Mouse (Mus musculus) embryonic facial prominence, embryonic 15.5 days (tissue): ENCODE measurements around the gene Slc25a16. TPM values are rescaled to one million over a fixed set of nuclear protein-coding genes. Genes with fewer than 3 reads are reported as not detected.

ENCODE experiments used
- ATAC-seq: fragments of 200-750 bp; cut with Nextera tagmentation; 2 replicates; pipeline ENCODE4 v1.8.0; 2017; ENCODE audit warnings: low read depth, moderate TSS enrichment; ENCODE audit not compliant: insufficient number of reproducible peaks, low FRiP score, low TSS enrichment
- H3K27ac ChIP-seq: fragments of 300-500 bp; sonication (generic); replicated peaks from 2 replicates; pipeline ENCODE4 v1.5.1; 2015; ENCODE audit warnings: mild to moderate bottlenecking, inconsistent platforms
- H3K27me3 ChIP-seq: fragments of 300-500 bp; sonication (generic); 2 replicates; pipeline ENCODE4 v1.6.1; 2015; ENCODE audit warnings: inconsistent platforms
- H3K36me3 ChIP-seq: fragments of 300-500 bp; sonication (generic); 2 replicates; pipeline ENCODE4 v1.6.1; 2015; ENCODE audit warnings: mild to moderate bottlenecking, inconsistent platforms
- H3K4me1 ChIP-seq: fragments of 300-500 bp; sonication (generic); 2 replicates; pipeline ENCODE4 v1.6.1; 2015; ENCODE audit warnings: inconsistent platforms
- H3K4me2 ChIP-seq: fragments of 300-500 bp; sonication (generic); replicated peaks from 2 replicates; pipeline ENCODE4 v1.6.1; 2015; ENCODE audit warnings: mild to moderate bottlenecking, inconsistent platforms
- H3K4me3 ChIP-seq: fragments of 300-500 bp; sonication (generic); replicated peaks from 2 replicates; pipeline ENCODE4 v1.5.1; 2015; ENCODE audit warnings: mild to moderate bottlenecking, inconsistent platforms
- H3K9ac ChIP-seq: fragments of 300-500 bp; sonication (generic); 2 replicates; pipeline ENCODE4 v1.6.1; 2015; ENCODE audit warnings: inconsistent platforms
- H3K9me3 ChIP-seq: fragments of 300-500 bp; sonication (generic); replicated peaks from 2 replicates; pipeline ENCODE4 v1.6.1; 2016; ENCODE audit warnings: inconsistent platforms
- whole genome bisulfite sequencing: fragments of 180-500 bp; shearing (Covaris S2); methylation state at CpG from one replicate; pipeline ENCODE4 v1.1.7; 2015; 5-methylcytosine and 5-hydroxymethylcytosine counted together
- polyA plus RNA-seq: library from polyadenylated mRNA; unstranded; fragments of >200 nt; fragmentation: Nextera tagmentation; extraction: Ambion mirVana; gene quantifications from 2 replicates; pipeline ENCODE4 v1.2.1, GENCODE M21; 2015

The Slc25a16 gene
- polyA plus RNA-seq, 1 experiment from 2014 or later, result 14.4 TPM

DNA sequence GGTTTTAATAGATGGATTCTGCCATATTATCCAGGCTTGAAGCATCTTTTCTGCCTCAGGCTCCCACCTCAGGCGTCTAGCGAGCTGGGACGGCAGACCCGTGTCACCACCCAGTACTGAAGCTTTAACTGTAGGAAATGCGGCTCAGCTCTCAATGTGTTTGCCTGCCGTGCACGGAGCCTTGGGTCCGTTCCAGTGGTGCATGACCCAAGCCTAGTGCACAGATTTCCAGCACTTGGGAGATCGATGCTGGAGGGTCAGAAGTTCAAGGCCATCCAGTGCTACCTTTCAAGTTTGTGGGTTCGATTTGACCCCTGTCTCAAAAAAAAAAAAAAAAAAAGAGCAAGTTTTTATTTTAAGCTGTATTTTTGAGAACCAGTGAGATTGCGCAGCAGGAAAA lies 45.4 kb downstream of the Slc25a16 start:
- WGBS, result 92% methylated on average over 11 of the region's 11 CpGs
- no peak for ATAC-seq
- Histone ChIP-seq H3K4me3 (no peak overlapping the region), H3K27ac (no peak overlapping the region), H3K9ac (no peak overlapping the region), H3K27me3 (no peaks in the 10 kb centered on the region), H3K9me3 (no peaks in the 10 kb centered on the region), H3K36me3 (peaks cover 66% of the 10 kb centered on the region), H3K4me2 (no peak overlapping the region), H3K4me1 (no peaks in the 10 kb centered on the region)

DNA sequence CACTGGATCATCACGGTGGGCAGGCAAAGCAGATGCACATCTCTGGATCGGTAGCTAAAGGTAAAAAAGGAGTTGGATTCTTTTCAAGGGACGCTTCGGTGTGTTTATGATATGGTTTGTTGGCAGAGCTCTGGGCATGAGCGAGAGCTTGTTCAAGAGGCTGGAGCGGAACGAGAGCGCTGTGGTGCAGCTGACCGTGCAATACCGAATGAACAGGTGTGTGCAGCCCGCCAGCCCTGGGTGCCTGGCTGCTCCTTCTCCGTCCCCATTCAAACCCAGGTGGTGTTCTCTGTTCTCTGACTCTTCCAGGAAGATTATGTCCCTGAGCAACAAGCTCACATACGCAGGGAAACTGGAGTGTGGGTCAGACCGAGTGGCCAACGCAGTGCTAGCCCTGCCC lies 45.9 kb downstream of the Slc25a16 start:
- ATAC-seq, result no peak
- no peaks in the 10 kb centered on the region for H3K9me3 ChIP-seq
- 90% methylated on average over 15 of the region's 15 CpGs for WGBS
- H3K9ac ChIP-seq, result no peak overlapping the region
- H3K36me3 ChIP-seq, result peaks cover 64% of the 10 kb centered on the region
- no peaks in the 10 kb centered on the region for H3K4me1 ChIP-seq
- H3K4me2 ChIP-seq, result no peak overlapping the region
- H3K27me3 ChIP-seq, result no peaks in the 10 kb centered on the region
- no peak overlapping the region for H3K4me3 ChIP-seq
- no peak overlapping the region for H3K27ac ChIP-seq

DNA sequence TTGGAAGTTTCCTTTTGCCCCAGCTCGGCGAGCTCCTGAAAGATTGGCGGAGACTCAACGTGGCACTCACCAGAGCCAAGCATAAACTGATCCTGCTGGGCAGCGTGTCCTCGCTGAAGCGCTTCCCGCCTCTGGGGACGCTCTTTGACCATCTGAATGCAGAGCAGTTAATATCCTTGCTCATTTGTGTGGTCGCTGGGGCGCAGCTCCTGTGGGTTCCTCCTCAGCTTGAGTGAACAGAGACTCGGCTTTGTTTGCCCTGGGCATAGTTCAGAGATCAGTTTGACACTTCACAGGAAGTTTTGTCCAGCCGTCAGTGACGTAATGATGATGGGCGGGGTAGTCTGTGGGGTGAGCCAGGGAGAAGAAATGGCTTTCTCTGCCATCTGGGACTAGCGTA lies 51.4 kb downstream of the Slc25a16 start:
- no peak overlapping the region for H3K4me2 ChIP-seq
- H3K9me3 ChIP-seq, result no peaks in the 10 kb centered on the region
- H3K9ac ChIP-seq, result no peak overlapping the region
- peaks cover 31% of the 10 kb centered on the region for H3K36me3 ChIP-seq
- H3K27ac ChIP-seq, result no peak overlapping the region
- H3K4me3 ChIP-seq, result no peak overlapping the region
- WGBS, result 63% methylated on average over 16 of the region's 16 CpGs
- ATAC-seq, result no peak
- no peaks in the 10 kb centered on the region for H3K4me1 ChIP-seq
- H3K27me3 ChIP-seq, result no peaks in the 10 kb centered on the region

DNA sequence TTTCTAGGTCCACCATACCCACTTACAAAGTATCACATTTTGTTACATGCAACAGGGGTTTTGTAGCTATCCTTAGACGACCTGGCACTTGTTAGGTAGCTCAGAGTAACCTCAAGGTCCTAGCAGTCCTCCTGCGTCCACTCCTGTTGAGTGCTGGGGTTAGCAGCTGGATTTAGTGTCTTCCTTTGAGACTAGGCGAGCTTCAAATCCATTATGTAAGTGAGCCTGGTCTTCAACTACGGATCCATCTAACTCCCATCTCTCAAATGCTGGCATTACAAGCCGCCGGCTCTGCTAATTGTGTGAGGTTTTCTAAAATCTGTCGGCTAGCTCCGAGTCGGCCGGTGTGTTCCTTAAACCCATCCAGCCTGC lies 59.2 kb downstream of the Slc25a16 start:
- peak overlapping the region; percentile 87; the same call in 1 of the 2 replicates for H3K9ac ChIP-seq
- no peaks in the 10 kb centered on the region for H3K27me3 ChIP-seq
- H3K27ac ChIP-seq, result no peak overlapping the region
- no peaks in the 10 kb centered on the region for H3K9me3 ChIP-seq
- H3K4me3 ChIP-seq, result peak overlapping the region; percentile 97
- no peak for ATAC-seq
- WGBS, result 6% methylated on average over 10 of the region's 10 CpGs
- H3K4me1 ChIP-seq, result peaks cover 5% of the 10 kb centered on the region; the same call in 1 of the 2 replicates
- H3K36me3 ChIP-seq, result peaks cover 16% of the 10 kb centered on the region
- H3K4me2 ChIP-seq, result peak overlapping the region; percentile 67

DNA sequence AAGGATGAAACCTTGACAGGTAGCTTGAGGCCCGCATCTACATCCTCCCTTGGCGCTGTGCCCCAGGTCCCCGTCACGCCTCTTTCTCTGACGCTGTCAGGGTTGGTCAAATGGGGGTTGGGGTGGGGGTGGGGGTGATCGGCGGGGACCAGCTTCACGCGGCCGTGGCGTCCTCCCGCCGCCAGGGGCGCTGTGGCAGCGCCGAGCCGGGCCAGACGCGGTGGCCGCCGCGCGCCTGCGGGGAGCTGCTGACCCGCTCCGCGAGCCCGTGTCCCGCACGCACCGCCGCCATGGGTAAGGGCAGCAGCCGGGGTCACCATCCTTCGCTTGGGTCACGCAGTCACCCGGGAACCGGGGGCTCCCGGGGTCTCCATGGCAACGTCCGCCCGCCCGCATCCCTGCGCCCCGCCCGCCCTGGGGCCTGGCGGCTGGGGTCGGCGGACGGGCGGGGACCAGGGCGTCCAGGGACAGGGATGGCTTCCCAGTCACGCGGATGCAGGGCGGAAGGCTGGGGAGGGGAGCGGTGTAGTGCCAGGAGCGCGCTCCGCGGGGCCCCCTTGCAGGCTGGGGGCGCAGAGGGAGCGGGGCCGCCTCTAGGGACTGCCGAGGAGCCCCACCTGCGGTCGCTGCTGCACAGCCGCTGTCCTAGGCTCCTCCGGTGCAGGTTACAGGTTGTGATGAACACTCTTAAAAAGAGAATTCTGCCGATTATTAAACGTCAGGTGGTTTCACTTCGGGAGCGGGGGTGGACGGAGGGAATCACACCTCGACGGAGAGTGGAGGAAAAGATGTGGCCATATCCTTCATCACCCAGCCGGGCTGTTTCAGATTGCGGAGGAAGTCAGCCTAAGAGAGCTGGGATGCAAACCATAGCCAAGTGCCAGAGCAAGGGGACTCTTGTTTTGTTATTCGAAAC lies 59.9 kb downstream of the Slc25a16 start, which contains the start of gene Rufy2:
TSS of gene Rufy2 (plus strand) at position 185 of the 916 bp plus-strand sequence.
- no peaks in the 10 kb centered on the region for H3K27me3 ChIP-seq
- WGBS, result under 1% methylated on average over 76 of the region's 77 CpGs
- peak within 1 kb of the TSS; percentile 65 for H3K27ac ChIP-seq
- H3K4me3 ChIP-seq, result peak within 1 kb of the TSS; percentile 97
- peak within 1 kb of the TSS; percentile 67 for H3K4me2 ChIP-seq
- H3K4me1 ChIP-seq, result peaks cover 5% of the 10 kb centered on the region; the same call in 1 of the 2 replicates
- H3K9ac ChIP-seq, result peak within 1 kb of the TSS; percentile 87
- H3K9me3 ChIP-seq, result no peaks in the 10 kb centered on the region
- H3K36me3 ChIP-seq, result peaks cover 22% of the 10 kb centered on the region
- peak; percentile 89 for ATAC-seq

DNA sequence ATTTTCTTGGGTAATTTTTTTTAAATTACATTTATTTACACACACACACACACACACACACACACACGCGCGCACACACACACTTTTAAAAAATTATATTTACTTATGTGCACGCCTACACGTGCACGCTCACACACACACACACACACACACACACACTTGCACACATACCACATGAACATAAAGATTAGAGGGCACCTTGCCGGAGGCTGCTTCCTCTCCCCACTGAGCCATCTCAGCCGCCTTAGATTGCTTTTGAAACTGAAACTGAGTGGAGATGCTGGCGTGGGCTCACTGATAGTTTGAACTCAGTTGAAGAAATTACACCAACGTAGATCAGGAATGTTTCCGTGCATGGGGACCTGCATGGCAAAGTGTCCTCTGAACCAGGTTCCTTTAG lies 63.6 kb downstream of the Slc25a16 start:
- Histone ChIP-seq H3K4me2 (no peak overlapping the region), H3K9ac (no peak overlapping the region), H3K9me3 (no peaks in the 10 kb centered on the region), H3K27ac (no peak overlapping the region), H3K36me3 (peaks cover 42% of the 10 kb centered on the region), H3K4me3 (no peak overlapping the region), H3K4me1 (peaks cover 5% of the 10 kb centered on the region; the same call in 1 of the 2 replicates), H3K27me3 (no peaks in the 10 kb centered on the region)
- no peak for ATAC-seq
- WGBS, result 92% methylated on average over 11 of the region's 11 CpGs

DNA sequence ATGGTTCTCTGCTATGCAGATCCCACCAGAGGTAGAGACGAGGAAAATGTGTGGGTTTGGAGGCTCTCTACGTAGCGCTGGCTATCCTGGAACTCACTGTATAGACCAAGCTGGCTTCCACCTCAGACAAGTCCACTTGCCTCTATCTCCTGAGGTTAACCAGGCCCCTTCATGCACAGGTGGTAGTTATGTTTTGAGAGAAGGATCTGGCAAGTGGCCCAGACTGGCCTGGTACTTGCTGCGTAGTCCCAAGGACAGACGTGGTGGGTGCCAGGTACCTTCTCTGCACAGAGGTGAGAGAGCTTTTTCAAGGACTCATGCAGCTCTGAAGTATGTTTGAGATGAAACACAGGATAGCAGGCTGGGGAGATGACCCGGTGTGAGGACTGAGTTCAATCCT lies 64.1 kb downstream of the Slc25a16 start:
- Histone ChIP-seq H3K9ac (no peak overlapping the region), H3K4me1 (peaks cover 5% of the 10 kb centered on the region; the same call in 1 of the 2 replicates), H3K9me3 (no peaks in the 10 kb centered on the region), H3K4me2 (no peak overlapping the region), H3K36me3 (peaks cover 46% of the 10 kb centered on the region), H3K4me3 (no peak overlapping the region), H3K27ac (no peak overlapping the region), H3K27me3 (no peaks in the 10 kb centered on the region)
- WGBS, result 93% methylated on average over 6 of the region's 6 CpGs
- ATAC-seq, result no peak

DNA sequence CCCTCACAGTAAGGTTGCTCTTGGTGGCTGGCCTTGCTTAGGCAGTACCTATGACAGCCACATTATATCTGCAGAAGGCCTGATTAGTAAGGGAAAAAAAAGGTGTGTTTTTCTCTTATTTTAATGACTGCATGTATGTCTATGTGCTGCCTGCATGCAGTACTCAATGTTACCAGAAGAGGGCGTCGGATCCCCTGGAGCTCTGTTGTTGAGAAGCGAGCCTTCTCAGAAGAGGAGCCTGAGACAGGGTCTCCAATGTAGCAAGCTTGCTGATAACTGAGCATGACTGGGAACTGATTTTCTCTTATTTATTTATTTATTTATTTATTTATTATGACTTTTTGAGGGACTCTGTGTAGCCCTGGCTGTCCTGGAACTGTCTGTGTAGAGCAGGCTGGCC lies 66.9 kb downstream of the Slc25a16 start:
- WGBS, result 27% methylated on average over 3 of the region's 3 CpGs
- 0 out of 2 replicates have a peak, but pooled peaks have one; percentile 19 for ATAC-seq
- Histone ChIP-seq H3K4me2 (no peak overlapping the region), H3K27ac (no peak overlapping the region), H3K4me3 (no peak overlapping the region), H3K4me1 (no peaks in the 10 kb centered on the region), H3K27me3 (no peaks in the 10 kb centered on the region), H3K9ac (no peak overlapping the region), H3K9me3 (no peaks in the 10 kb centered on the region), H3K36me3 (peaks cover 73% of the 10 kb centered on the region)

DNA sequence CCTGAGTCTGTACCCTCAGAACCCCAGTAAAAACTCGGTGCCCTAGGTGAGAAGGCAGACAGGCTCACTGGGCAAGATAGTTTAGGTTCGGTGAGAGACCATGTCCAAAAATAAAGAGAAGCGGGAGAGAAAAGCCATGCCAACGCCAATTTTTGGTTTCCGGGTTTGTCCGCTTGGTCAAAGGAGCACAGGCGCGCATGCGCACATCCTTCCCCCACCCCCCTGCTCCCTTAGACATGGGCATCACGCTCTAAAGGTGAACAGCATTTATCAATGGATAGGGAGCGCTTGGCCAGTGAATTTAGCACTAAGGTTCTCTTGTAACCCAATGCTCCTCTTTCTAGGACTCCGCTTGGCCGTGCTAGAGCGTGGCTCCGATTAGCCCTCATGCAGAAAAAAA lies 70.2 kb downstream of the Slc25a16 start:
- H3K36me3 ChIP-seq, result peaks cover 80% of the 10 kb centered on the region
- no peaks in the 10 kb centered on the region for H3K9me3 ChIP-seq
- H3K27me3 ChIP-seq, result no peaks in the 10 kb centered on the region
- no peak overlapping the region for H3K27ac ChIP-seq
- 88% methylated on average over 15 of the region's 15 CpGs for WGBS
- H3K4me2 ChIP-seq, result no peak overlapping the region
- no peaks in the 10 kb centered on the region for H3K4me1 ChIP-seq
- H3K4me3 ChIP-seq, result no peak overlapping the region
- no peak for ATAC-seq
- H3K9ac ChIP-seq, result no peak overlapping the region

DNA sequence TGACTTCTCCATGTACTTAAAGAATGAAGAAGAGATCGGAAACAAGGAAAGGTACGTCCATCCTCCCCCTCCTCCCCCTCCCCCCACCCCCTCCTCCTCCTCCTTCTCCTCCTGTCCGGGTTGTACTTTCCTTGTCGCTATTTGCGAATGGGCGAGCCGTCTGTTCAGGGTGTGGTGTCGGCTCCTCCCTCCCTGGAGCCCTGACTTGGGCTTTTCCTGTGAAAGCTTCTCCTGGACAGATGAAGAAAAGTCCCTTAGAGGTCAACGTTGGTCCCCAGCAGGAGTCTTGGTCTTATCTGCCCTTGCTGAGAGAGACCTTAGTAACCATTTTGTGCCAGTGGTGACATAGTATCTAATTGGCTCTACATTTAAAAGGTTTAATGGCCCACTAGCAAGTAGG lies 73.6 kb downstream of the Slc25a16 start:
- ATAC-seq, result no peak
- Histone ChIP-seq H3K9ac (no peak overlapping the region), H3K27me3 (no peaks in the 10 kb centered on the region), H3K9me3 (no peaks in the 10 kb centered on the region), H3K4me1 (no peaks in the 10 kb centered on the region), H3K36me3 (peaks cover 92% of the 10 kb centered on the region), H3K4me2 (no peak overlapping the region), H3K4me3 (no peak overlapping the region), H3K27ac (no peak overlapping the region)
- WGBS, result 82% methylated on average over 4 of the region's 9 CpGs
